ENCODE assay signal across 1 mouse cellular context in the genomic region with DNA sequence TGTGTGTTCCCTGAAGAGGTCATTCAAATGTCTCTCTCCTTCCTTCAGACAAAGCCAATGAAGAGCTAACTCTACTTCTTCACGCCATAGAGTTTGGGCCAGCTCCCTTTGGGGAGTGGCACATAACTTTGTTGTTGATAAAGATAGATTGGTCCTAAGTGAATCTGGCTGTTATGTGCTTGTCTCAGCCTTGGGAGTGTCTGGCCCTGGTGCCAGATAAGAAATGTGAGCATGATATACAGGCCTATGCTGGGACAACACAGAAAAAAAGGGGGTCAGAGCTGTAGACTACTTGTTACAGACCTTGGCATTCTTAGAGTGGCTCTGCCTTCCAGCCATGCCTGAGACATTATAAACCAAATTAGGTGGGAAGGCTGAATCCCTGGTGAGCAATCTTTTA.
TF ChIP-seq lines count a peak whose summit lies in the region.

No protein-coding gene starts in this region.

TF ChIP-seq in MEL, 35 proteins besides CTCF, POLR2A, EP300 and RAD21:
- TF ChIP-seq MEF2A (IDR thresholded peaks at IDR 0.05; ENCODE audit: extremely low read depth, insufficient replicate concordance, low read depth, low read length, poor library complexity, severe bottlenecking): no peak
- peak; percentile 25; the same call in 1 of the 2 replicates for TF ChIP-seq MXI1 (IDR thresholded peaks at IDR 0.05; ENCODE audit: low read depth, low read length)
- 0 out of 2 replicates have a peak, but pooled peaks have one; percentile 23 for TF ChIP-seq MAX (IDR thresholded peaks at IDR 0.05; ENCODE audit: low read length)
- TF ChIP-seq BHLHE40 (IDR thresholded peaks at IDR 0.05; ENCODE audit: borderline replicate concordance, low read depth, low read length): 0 out of 2 replicates have a peak, but pooled peaks have one; percentile 26
- peak; percentile 39; the same call in 1 of the 2 replicates for TF ChIP-seq MYB (IDR thresholded peaks at IDR 0.05; ENCODE audit: low read depth, low read length)
- TF ChIP-seq ETS1 (IDR thresholded peaks at IDR 0.05; ENCODE audit: low read depth, low read length): peak; percentile 44; the same call in 1 of the 2 replicates
- TF ChIP-seq JUND (IDR thresholded peaks at IDR 0.05; ENCODE audit: low read depth, low read length): no peak
- peak; percentile 71 for TF ChIP-seq GATA1 (IDR thresholded peaks at IDR 0.05; ENCODE audit: low read depth, low read length)
- peak; percentile 72 for TF ChIP-seq RCOR1 (IDR thresholded peaks at IDR 0.05; ENCODE audit: low read depth, low read length)
- TF ChIP-seq SIN3A (IDR thresholded peaks at IDR 0.05; ENCODE audit: low read length): peak; percentile 14; the same call in 1 of the 2 replicates
